Mouse (Mus musculus) layer of hippocampus, postnatal 10 days (tissue): ENCODE measurements around the gene Ccdc107. TPM values are rescaled to one million over a fixed set of nuclear protein-coding genes. Genes with fewer than 3 reads are reported as not detected.

ENCODE experiments used
- DNase-seq, 2 experiments: peaks; one replicate each; pipeline ENCODE4 v3.0.0; 2021; ENCODE audit warnings: low spot score in 2 of 2
- long read RNA-seq: library from polyadenylated mRNA; stranded (forward); transcript quantifications from one replicate; pipeline ENCODE4 v2.0.0, GENCODE M21; 2023
- total RNA-seq, 2 experiments: library from RNA; stranded (reverse); gene quantifications; 2 replicates each; pipeline ENCODE4 v1.2.3; 2021

The Ccdc107 gene
- total RNA-seq, result 10 to 100 TPM; 30.2 to 35.7 TPM
- long read RNA-seq, transcript Ccdc107-201 (6 exons, 817 nt), result major isoform, 41 of 50 reads
- long read RNA-seq, partial matches to known transcripts, result 3 of 50 reads
- long read RNA-seq, other reads (novel, unspliced or antisense), result 2 of 50 reads

- DNase-seq, result peak; percentile 85 to 91
Observed at GRCm38 (mm10) chr4:43492821-43493185, at the start of gene Ccdc107. Gene Ccdc107 (plus strand): TSS chr4:43492900.

GRCm38 (mm10) chr4:43443511-43443910 is 49.2 kb upstream of the Ccdc107 start:
- DNase-seq, result peak in 1 of 2 experiments; percentile 43

- DNase-seq, result peak in 1 of 2 experiments; percentile 40
Observed at GRCm38 (mm10) chr4:43447251-43447650, 45.4 kb upstream of the Ccdc107 start.

DNA sequence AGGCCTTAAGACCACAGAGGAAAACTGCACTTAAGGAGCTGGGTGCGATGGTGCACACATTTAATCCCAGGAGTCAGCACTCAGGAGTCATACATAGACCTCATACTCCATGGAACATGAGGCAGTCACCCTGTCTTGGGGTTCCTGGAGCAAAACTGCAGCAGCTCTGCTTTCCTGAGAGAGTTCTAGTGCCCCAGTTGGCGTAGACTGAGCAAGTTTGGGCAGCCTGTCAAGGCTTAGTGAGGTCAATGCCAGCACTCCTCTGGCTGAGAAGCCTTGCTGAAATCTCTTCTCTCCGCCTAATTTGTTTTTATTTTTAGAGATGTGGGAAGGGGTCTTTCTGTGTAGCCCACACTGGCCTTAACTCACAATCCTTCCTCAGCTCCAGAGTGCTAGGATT is 44.1 kb upstream of the Ccdc107 start:
- DNase-seq, result peak; percentile 40 to 53

GRCm38 (mm10) chr4:43452315-43452714 is 40.4 kb upstream of the Ccdc107 start:
- no peak for DNase-seq

- no peak for DNase-seq
Observed at GRCm38 (mm10) chr4:43453413-43453812, 39.3 kb upstream of the Ccdc107 start.

GRCm38 (mm10) chr4:43454041-43454836 is 38.5 kb upstream of the Ccdc107 start, which contains the start of gene Cd72:
Gene Cd72 (minus strand): TSS chr4:43454628.
- DNase-seq, result no peak

DNA sequence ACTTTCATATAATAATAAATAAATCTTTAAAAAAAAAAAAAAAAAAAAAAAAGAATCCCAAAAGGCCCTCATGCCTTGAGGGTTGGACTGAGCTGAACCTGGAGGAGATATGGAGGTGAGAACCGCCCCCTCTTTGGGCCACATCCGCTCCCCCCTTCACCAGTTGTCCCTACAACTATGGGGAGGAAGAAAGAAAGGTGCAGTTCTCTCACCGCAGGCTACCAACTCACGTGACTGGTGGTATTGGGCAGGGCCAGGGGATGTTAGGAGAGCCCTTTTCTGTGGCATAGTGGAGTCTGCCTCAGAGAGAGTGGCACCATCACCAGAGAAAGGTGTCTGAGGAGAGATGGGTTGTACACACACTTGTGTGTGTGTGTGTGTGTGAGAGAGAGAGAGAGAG is 36.2 kb upstream of the Ccdc107 start:
- DNase-seq, result no peak

GRCm38 (mm10) chr4:43457124-43457523 is 35.6 kb upstream of the Ccdc107 start:
- DNase-seq, result no peak

GRCm38 (mm10) chr4:43463102-43463501 is 29.6 kb upstream of the Ccdc107 start:
- DNase-seq, result no peak

- DNase-seq, result no peak
Observed at GRCm38 (mm10) chr4:43465935-43466334, 26.8 kb upstream of the Ccdc107 start.

DNA sequence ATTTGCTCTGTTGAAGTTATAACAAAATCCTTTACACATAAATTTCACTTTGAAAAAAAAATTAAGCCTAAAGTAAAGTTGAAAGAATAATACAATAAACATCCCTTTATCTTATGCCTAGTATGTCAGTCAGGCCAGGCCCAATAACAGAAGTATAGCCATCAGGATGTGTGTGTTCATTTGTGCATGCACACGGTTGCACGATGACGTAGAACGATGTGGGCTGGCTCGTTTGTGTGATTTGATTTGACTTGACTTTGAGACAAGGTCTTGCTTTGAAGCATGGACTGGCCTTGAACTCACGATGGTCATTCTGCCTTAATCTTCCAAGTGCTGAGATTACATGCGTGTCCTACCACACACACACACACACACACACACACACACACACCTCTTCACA is 25.8 kb upstream of the Ccdc107 start:
- no peak for DNase-seq

- no peak for DNase-seq
Observed at GRCm38 (mm10) chr4:43470301-43470700, 22.4 kb upstream of the Ccdc107 start.

DNA sequence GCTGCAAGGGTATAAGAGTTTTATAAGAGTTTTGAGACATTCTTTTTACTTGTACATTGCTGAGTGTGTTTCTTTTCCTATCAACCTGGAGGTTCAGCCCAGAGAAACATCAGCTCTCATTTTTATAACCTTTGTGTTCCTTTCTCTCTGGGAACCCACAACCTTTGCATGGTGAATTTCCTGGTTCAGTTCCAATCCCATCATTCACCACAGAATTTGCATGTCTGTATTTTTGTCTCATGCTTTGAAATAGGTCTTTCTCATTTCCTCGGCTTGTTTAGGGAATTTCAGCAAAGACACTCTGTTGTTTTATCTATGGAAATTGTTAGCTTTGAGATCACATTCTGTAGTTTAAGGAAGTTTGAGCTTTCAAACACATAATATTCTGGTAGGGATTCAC is 19.1 kb upstream of the Ccdc107 start:
- no peak for DNase-seq

- no peak for DNase-seq
Observed at GRCm38 (mm10) chr4:43476604-43477003, 16.1 kb upstream of the Ccdc107 start.

DNA sequence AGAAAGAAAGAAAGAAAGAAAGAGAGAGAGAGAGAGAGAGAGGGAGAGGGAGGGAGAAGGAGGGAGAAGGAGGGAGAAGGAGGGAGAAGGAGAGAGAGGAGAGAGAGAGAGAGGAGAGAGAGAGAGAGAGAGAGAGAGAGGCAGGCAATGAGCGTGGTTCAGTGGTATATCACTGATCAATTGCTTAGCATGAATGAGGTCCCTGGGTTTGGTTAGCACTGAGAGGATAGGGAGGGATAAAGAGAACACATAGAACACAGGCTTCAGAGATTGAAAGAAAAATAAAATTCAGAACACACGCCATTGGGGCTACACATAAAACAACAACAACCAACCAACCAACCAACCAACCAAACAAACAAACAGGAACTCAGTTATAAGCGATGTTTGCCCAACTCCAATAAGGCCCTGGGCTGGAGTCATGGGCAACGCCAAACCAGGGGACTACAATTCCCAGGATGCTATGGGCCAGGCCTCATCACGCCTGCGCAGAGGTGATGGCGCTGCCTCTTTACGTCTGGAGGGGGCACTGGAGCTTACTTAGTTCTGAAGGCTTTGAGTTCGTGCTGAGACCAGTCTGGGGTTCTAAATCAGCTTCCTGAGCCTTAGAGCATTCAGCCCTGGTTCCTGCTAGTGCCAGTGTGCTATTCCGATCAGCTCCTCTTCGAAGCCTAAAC is 14.7 kb upstream of the Ccdc107 start:
- DNase-seq, result peak; percentile 80 to 87

DNA sequence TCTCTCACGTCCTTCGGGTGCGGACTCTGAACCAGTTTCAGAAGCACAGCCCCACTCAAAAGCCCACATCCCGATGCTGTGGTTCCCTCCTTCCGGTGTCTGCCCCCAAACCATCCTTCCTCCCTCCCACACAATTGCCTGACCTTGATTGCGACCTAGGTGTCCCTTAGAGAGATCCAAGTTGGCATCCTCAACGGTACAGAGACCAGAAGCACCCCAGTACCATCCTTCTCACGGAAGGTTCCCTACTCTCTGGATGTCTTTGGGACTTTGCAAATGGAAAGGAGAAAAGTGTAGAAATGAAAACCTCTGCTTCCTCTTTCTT is 14.2 kb upstream of the Ccdc107 start:
- DNase-seq, result no peak

- peak; percentile 69 to 75 for DNase-seq
Observed at GRCm38 (mm10) chr4:43478906-43479832, 13.5 kb upstream of the Ccdc107 start.

DNA sequence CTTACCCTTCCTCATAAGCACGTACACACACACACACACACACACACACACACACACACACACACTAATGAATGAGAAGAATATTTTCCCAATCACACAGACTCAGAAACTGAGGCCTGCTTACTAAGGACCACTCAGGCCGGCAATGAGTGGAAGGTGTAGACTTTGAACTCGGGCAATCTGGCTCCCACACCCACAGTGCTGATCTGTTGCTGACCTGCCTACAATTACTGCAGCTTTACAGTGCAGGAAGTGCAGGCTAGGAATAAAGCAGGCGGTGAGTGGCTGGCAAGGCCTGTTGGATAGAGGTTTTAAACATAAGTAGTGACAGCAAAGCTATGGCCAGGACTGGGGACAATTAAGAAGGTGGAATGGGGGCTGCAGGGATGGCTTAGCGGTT is 11.7 kb upstream of the Ccdc107 start:
- no peak for DNase-seq

DNA sequence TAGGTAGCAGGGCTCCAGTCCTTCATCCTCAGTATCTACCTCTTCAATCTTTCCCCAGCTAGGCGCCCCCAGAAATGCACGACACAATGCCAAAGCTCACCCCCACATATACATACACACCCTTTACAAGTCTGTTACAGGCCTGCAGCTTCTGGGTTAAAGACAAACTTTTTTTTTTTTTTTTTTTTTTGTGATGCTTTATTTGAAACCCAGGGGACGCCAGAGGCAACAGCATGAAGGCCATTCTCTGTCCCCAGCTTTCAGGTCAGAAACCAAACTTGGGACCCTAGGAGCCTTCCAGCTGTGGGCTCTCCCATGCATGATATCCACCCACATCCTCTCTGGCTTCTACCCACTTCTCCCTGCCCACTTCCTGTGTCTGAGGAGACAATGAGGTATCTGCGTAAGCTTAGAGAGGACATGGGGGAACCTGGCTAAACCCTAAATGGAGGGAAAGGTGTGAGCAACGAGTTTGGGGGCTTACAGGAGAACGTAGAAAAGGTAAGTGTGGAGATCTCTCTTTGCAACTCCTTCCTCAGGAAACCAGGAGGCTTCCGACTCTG is 10.7 kb upstream of the Ccdc107 start:
- no peak for DNase-seq

DNA sequence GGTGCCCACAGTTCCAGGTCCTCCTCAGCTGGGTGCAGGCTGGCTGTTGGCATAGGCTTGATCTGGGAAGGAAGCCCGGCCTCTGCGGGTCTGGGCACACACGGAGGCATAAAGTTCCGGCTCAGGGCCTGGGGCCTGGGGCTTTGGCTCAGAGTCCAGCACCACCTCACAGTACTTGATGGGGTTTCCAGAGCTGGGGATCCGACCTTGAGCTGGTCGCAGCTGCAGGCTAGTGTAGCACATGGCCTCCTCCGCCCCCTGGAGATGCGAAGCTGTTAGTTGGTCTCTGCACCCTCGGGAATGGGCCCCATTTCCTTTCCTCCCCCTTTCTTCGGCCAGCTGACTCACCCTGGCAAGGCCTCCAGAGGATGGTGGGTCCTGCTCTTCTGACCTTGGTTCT is 10.1 kb upstream of the Ccdc107 start:
- DNase-seq, result no peak
